10 mouse cellular contexts compared by ENCODE assay signal in genomic region chr3:93442030-93442429, GRCm38 (mm10). TPM values are rescaled to one million over a fixed set of nuclear protein-coding genes. Genes with fewer than 3 reads are reported as not detected.
DNase-seq lines count a peak whose midpoint lies in the region; ATAC-seq lines count a peak whose summit lies in the region.
"Had no signal": no experiment of that assay in that cellular context is flagged by ENCODE, and none has a peak within 500 bp of the region (broad histone marks: within the 10 kb centered on the region; RNA-seq: fewer than 3 reads in every experiment).

Gene Tchh (plus strand): TSS chr3:93442330.

- 90% methylated on average over 1 of the region's 1 CpGs for WGBS in hindbrain, embryonic 10.5 days
- 91% methylated on average over 1 of the region's 1 CpGs for WGBS in hindbrain, embryonic 11.5 days
- 96% methylated on average over 1 of the region's 1 CpGs for WGBS in embryonic facial prominence, embryonic 12.5 days
- WGBS in hindbrain, embryonic 14.5 days, result 89% methylated on average over 1 of the region's 1 CpGs
- WGBS in midbrain, embryonic 13.5 days, result 92% methylated on average over 1 of the region's 1 CpGs

- no peaks in the 10 kb centered on the region for H3K9me3 ChIP-seq in hindbrain, embryonic 10.5 days
- H3K9me3 ChIP-seq in hindbrain, embryonic 11.5 days (ENCODE audit: control insufficient read depth, low read length), result no peaks in the 10 kb centered on the region
- H3K9me3 ChIP-seq in embryonic facial prominence, embryonic 12.5 days, result no peaks in the 10 kb centered on the region
- no peaks in the 10 kb centered on the region for H3K9me3 ChIP-seq in hindbrain, embryonic 14.5 days (ENCODE audit: control insufficient read depth, low read length)
- H3K9me3 ChIP-seq in midbrain, embryonic 13.5 days, result no peaks in the 10 kb centered on the region

- H3K36me3 ChIP-seq in hindbrain, embryonic 10.5 days, result no peaks in the 10 kb centered on the region
- no peaks in the 10 kb centered on the region for H3K36me3 ChIP-seq in hindbrain, embryonic 11.5 days (ENCODE audit: control insufficient read depth, insufficient read depth, low read length)
- H3K36me3 ChIP-seq in embryonic facial prominence, embryonic 12.5 days, result no peaks in the 10 kb centered on the region
- H3K36me3 ChIP-seq in hindbrain, embryonic 14.5 days (replicated peaks; ENCODE audit: control insufficient read depth, insufficient read depth), result no peaks in the 10 kb centered on the region
- H3K36me3 ChIP-seq in midbrain, embryonic 13.5 days, result no peaks in the 10 kb centered on the region

- peak within 1 kb of the TSS; percentile 67 for H3K4me3 ChIP-seq in hindbrain, embryonic 10.5 days
- no peak within 1 kb of the TSS for H3K4me3 ChIP-seq in hindbrain, embryonic 11.5 days (ENCODE audit: low read depth, low read length)
- H3K4me3 ChIP-seq in embryonic facial prominence, embryonic 12.5 days, result no peak within 1 kb of the TSS
- peak within 1 kb of the TSS; percentile 50 for H3K4me3 ChIP-seq in hindbrain, embryonic 14.5 days (replicated peaks; ENCODE audit: low read length)
- peak within 1 kb of the TSS; percentile 65 for H3K4me3 ChIP-seq in midbrain, embryonic 13.5 days (replicated peaks)

- H3K9ac ChIP-seq in hindbrain, embryonic 11.5 days (ENCODE audit: low read depth, low read length), result no peak within 1 kb of the TSS
- H3K9ac ChIP-seq in embryonic facial prominence, embryonic 12.5 days, result no peak within 1 kb of the TSS
- H3K9ac ChIP-seq in hindbrain, embryonic 14.5 days, result no peak within 1 kb of the TSS
- no peak within 1 kb of the TSS for H3K9ac ChIP-seq in midbrain, embryonic 13.5 days (replicated peaks)

- DNase-seq in hindbrain, embryonic 10.5 days (ENCODE audit: low spot score), result no peak
- no peak for DNase-seq in hindbrain, embryonic 11.5 days (ENCODE audit: low spot score)
- DNase-seq in hindbrain, embryonic 14.5 days (ENCODE audit: low spot score), result no peak
- DNase-seq in left cerebral cortex, adult 18-20 months (ENCODE audit: low spot score in 2 of 2), result no peak
- no peak for DNase-seq in cerebellum, postnatal 36 days
- DNase-seq: kidney, postnatal 25 days; thymus, postnatal 36 days had no signal

- H3K27ac ChIP-seq in hindbrain, embryonic 10.5 days, result no peak within 1 kb of the TSS
- no peak within 1 kb of the TSS for H3K27ac ChIP-seq in hindbrain, embryonic 11.5 days (ENCODE audit: low read depth, low read length)
- H3K27ac ChIP-seq in embryonic facial prominence, embryonic 12.5 days, result no peak within 1 kb of the TSS
- H3K27ac ChIP-seq in hindbrain, embryonic 14.5 days, result no peak within 1 kb of the TSS
- no peak within 1 kb of the TSS for H3K27ac ChIP-seq in midbrain, embryonic 13.5 days

- H3K27me3 ChIP-seq in hindbrain, embryonic 10.5 days (ENCODE audit: insufficient read depth, poor library complexity, severe bottlenecking), result peaks cover 71% of the 10 kb centered on the region
- H3K27me3 ChIP-seq in hindbrain, embryonic 11.5 days (ENCODE audit: control insufficient read depth, insufficient read depth, low read length), result peaks cover 29% of the 10 kb centered on the region
- peaks cover 33% of the 10 kb centered on the region for H3K27me3 ChIP-seq in embryonic facial prominence, embryonic 12.5 days
- peaks cover 35% of the 10 kb centered on the region for H3K27me3 ChIP-seq in hindbrain, embryonic 14.5 days (ENCODE audit: control insufficient read depth, insufficient read depth, low read length)
- H3K27me3 ChIP-seq in midbrain, embryonic 13.5 days, result peaks cover 43% of the 10 kb centered on the region

- no peak within 1 kb of the TSS for H3K4me2 ChIP-seq in hindbrain, embryonic 11.5 days (replicated peaks; ENCODE audit: low read depth, low read length)
- H3K4me2 ChIP-seq in embryonic facial prominence, embryonic 12.5 days (replicated peaks), result peak within 1 kb of the TSS; percentile 81
- peak within 1 kb of the TSS; percentile 98 for H3K4me2 ChIP-seq in hindbrain, embryonic 14.5 days (replicated peaks)
- H3K4me2 ChIP-seq in midbrain, embryonic 13.5 days (replicated peaks), result peak within 1 kb of the TSS; percentile 96

- no peak for ATAC-seq in hindbrain, embryonic 11.5 days (ENCODE audit: low FRiP score)
- no peak for ATAC-seq in embryonic facial prominence, embryonic 12.5 days (ENCODE audit: insufficient number of reproducible peaks, insufficient read depth, low FRiP score, low TSS enrichment)
- no peak for ATAC-seq in hindbrain, embryonic 14.5 days (ENCODE audit: low FRiP score)
- ATAC-seq in midbrain, embryonic 13.5 days, result no peak
- no peak for ATAC-seq in monocyte, adult 5-6 weeks (replicated peaks; ENCODE audit: insufficient number of reproducible peaks, low FRiP score, low TSS enrichment, poor library complexity, severe bottlenecking)

- H3K4me1 ChIP-seq in hindbrain, embryonic 10.5 days (replicated peaks), result peaks cover 29% of the 10 kb centered on the region
- H3K4me1 ChIP-seq in hindbrain, embryonic 11.5 days (replicated peaks; ENCODE audit: control insufficient read depth, insufficient read depth, low read length), result 0 out of 2 replicates have a peak, but pooled peaks cover 4% of the 10 kb centered on the region
- peaks cover 11% of the 10 kb centered on the region; the same call in 1 of the 2 replicates for H3K4me1 ChIP-seq in embryonic facial prominence, embryonic 12.5 days
- peaks cover 4% of the 10 kb centered on the region for H3K4me1 ChIP-seq in hindbrain, embryonic 14.5 days (replicated peaks; ENCODE audit: control insufficient read depth, insufficient read depth, low read length)
- H3K4me1 ChIP-seq in midbrain, embryonic 13.5 days (replicated peaks), result peaks cover 29% of the 10 kb centered on the region

RNA-seq across cellular contexts. Expression of gene Tchh, which starts in this region (rescaled TPM):
- polyA plus RNA-seq in hindbrain, embryonic 10.5 days (2016; fragmentation: Nextera tagmentation; extraction: Ambion mirVana), result 0.54 and 0.81 TPM in 2 replicates
- 0.86 and 1.3 TPM in 2 replicates for polyA plus RNA-seq in hindbrain, embryonic 11.5 days (2014; fragmentation: Nextera tagmentation; extraction: Ambion mirVana)
- 0.65 and 0.76 TPM in 2 replicates for polyA plus RNA-seq in embryonic facial prominence, embryonic 12.5 days (2016; fragmentation: Nextera tagmentation; extraction: Ambion mirVana)
- 1.3 and 1.8 TPM in 2 replicates for polyA plus RNA-seq in hindbrain, embryonic 14.5 days (2014; fragmentation: Nextera tagmentation; extraction: Ambion mirVana)
- polyA plus RNA-seq in midbrain, embryonic 13.5 days (2015; fragmentation: Nextera tagmentation; extraction: Ambion mirVana), result 0.74 and 0.75 TPM in 2 replicates
- 0.29 to 0.32 TPM in 2 of 3 replicates, not detected in the other for total RNA-seq in monocyte, adult 5-6 weeks (2017)
- 1 to 10 TPM; 2.8 to 3.0 TPM for total RNA-seq in left cerebral cortex, adult 18-20 months (2021)

Comparison
In these comparisons a context has a peak if more than half of its experiments do, and no peak if none do; other contexts are left out.
1. H3K4me3 ChIP-seq: peak in hindbrain, embryonic 10.5 days (single experiment), hindbrain, embryonic 14.5 days (single experiment) and midbrain, embryonic 13.5 days (single experiment); none in hindbrain, embryonic 11.5 days (single experiment) and embryonic facial prominence, embryonic 12.5 days (single experiment).